Mouse (Mus musculus) C2C12 (cell line): ENCODE results near the gene AC124502.3.

Experiments
- CEBPB ChIP-seq: IDR thresholded peaks from one replicate; pipeline ENCODE4 v1.6.1; 2011; ENCODE audit warnings: low read depth, mild to moderate bottlenecking, control low read depth, moderate library complexity
- CTCF ChIP-seq: IDR thresholded peaks from one replicate; pipeline ENCODE4 v1.5.1; 2011; ENCODE audit not compliant: control insufficient read depth, insufficient read depth, insufficient read length
- MYOG ChIP-seq: IDR thresholded peaks from one replicate; pipeline ENCODE4 v1.6.1; 2011; ENCODE audit not compliant: control insufficient read depth, insufficient read length; ENCODE audit errors: extremely low read depth
- USF1 ChIP-seq: IDR thresholded peaks from one replicate; pipeline ENCODE4 v1.6.1; 2011; ENCODE audit warnings: low read depth, mild to moderate bottlenecking, control low read depth, moderate library complexity

DNA sequence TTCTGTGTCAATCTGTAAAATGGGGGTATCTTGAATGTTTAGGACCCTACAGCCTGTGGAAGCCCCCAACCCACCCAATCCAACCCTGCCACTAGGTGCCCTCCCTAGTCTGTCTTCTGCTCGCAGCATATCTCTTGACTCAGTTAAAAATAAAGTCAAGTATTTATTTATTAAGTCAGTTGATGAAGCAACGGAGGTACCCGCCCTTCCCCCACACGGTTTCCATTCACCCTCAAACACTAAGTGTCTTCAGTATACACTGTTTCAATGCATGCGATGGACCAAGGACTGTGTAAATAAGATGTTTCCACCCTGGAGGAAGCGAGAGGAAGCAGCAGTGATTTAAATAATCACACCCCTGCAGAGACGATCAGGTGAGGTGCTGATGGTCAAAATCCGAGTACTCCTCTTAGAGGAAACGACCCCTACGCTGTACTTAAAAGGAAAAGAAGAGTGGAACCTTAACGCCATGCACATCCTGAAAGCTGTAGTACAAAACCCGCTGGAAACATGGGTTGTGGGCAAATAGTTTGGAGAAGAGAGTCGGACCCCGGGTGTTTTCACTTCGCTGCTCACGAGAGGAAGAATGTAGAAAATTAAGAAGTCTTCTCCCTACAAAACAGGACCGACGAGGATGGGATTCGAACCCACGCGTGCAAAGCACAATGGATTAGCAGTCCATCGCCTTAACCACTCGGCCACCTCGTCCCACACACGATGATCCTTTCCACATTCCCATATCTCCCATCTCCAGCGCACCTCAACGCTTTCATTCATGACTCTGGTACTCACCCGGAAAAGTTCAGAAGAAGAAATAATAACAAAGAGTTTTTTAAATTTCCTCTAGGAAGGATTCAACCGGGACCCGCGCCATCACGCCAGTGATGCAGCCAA, 766 bp upstream of the AC124502.3 start:
- TF ChIP-seq CTCF (no peak), MYOG (no peak), USF1 (no peak), CEBPB (no peak)
